8 mouse cellular contexts compared by ENCODE assay signal in genomic region chr3:154092466-154092865, GRCm38 (mm10).
DNase-seq lines count a peak whose midpoint lies in the region; ATAC-seq and TF ChIP-seq lines count a peak whose summit lies in the region.

No protein-coding gene starts in this region.

- WGBS in hindbrain, embryonic 10.5 days = 49% methylated on average over 7 of the region's 7 CpGs
- WGBS in hindbrain, embryonic 11.5 days = 52% methylated on average over 7 of the region's 7 CpGs
- 55% methylated on average over 7 of the region's 7 CpGs for WGBS in limb, embryonic 13.5 days
- WGBS in neural tube, embryonic 15.5 days = 57% methylated on average over 7 of the region's 7 CpGs
- 22% methylated on average over 7 of the region's 7 CpGs for WGBS in cerebellum, adult 2 months

- H3K9ac ChIP-seq in hindbrain, embryonic 11.5 days (ENCODE audit: low read depth, low read length) = no peak overlapping the region
- H3K9ac ChIP-seq in limb, embryonic 13.5 days = no peak overlapping the region
- H3K9ac ChIP-seq in neural tube, embryonic 15.5 days (replicated peaks) = no peak overlapping the region

- peak overlapping the region; percentile 75; the same call in 1 of the 2 replicates for H3K27ac ChIP-seq in hindbrain, embryonic 10.5 days
- no peak overlapping the region for H3K27ac ChIP-seq in hindbrain, embryonic 11.5 days (ENCODE audit: low read depth, low read length)
- H3K27ac ChIP-seq in limb, embryonic 13.5 days = no peak overlapping the region
- peak overlapping the region; percentile 49; the same call in 1 of the 2 replicates for H3K27ac ChIP-seq in neural tube, embryonic 15.5 days (replicated peaks)
- H3K27ac ChIP-seq in cerebellum, adult 2 months (ENCODE audit: insufficient read depth, low read length) = no peak overlapping the region

- TF ChIP-seq POLR2A in cerebellum, adult 2 months (IDR thresholded peaks at IDR 0.05; ENCODE audit: borderline replicate concordance, insufficient read depth, low read length) = no peak

- no peak for ATAC-seq in hindbrain, embryonic 11.5 days (ENCODE audit: low FRiP score)
- ATAC-seq in erythroblast, adult 5-6 weeks (replicated peaks; ENCODE audit: low FRiP score, poor library complexity, severe bottlenecking) = peak; percentile 29
- no peak for ATAC-seq in limb, embryonic 13.5 days (ENCODE audit: low FRiP score, low read depth)
- no peak for ATAC-seq in neural tube, embryonic 15.5 days (ENCODE audit: low FRiP score)

- no peak overlapping the region for H3K4me2 ChIP-seq in hindbrain, embryonic 11.5 days (replicated peaks; ENCODE audit: low read depth, low read length)
- H3K4me2 ChIP-seq in limb, embryonic 13.5 days (replicated peaks) = peak overlapping the region; percentile 27; the same call in 1 of the 2 replicates
- no peak overlapping the region for H3K4me2 ChIP-seq in neural tube, embryonic 15.5 days

- no peaks in the 10 kb centered on the region for H3K27me3 ChIP-seq in hindbrain, embryonic 10.5 days (ENCODE audit: insufficient read depth, poor library complexity, severe bottlenecking)
- no peaks in the 10 kb centered on the region for H3K27me3 ChIP-seq in hindbrain, embryonic 11.5 days (ENCODE audit: control insufficient read depth, insufficient read depth, low read length)
- H3K27me3 ChIP-seq in limb, embryonic 13.5 days = no peaks in the 10 kb centered on the region
- no peaks in the 10 kb centered on the region for H3K27me3 ChIP-seq in neural tube, embryonic 15.5 days (replicated peaks)
- H3K27me3 ChIP-seq in cerebellum, adult 2 months (ENCODE audit: control insufficient read depth, insufficient read depth, low read length) = no peaks in the 10 kb centered on the region; the same call in 1 of the 2 replicates

- peaks cover 25% of the 10 kb centered on the region for H3K4me1 ChIP-seq in hindbrain, embryonic 10.5 days (replicated peaks)
- no peaks in the 10 kb centered on the region for H3K4me1 ChIP-seq in hindbrain, embryonic 11.5 days (replicated peaks; ENCODE audit: control insufficient read depth, insufficient read depth, low read length)
- peaks cover 33% of the 10 kb centered on the region for H3K4me1 ChIP-seq in limb, embryonic 13.5 days
- peaks cover 14% of the 10 kb centered on the region for H3K4me1 ChIP-seq in neural tube, embryonic 15.5 days
- H3K4me1 ChIP-seq in cerebellum, adult 2 months (ENCODE audit: control insufficient read depth, insufficient read depth, low read length) = peaks cover 7% of the 10 kb centered on the region

- no peak for DNase-seq in hindbrain, embryonic 10.5 days (ENCODE audit: low spot score)
- no peak for DNase-seq in hindbrain, embryonic 11.5 days (ENCODE audit: low spot score)
- DNase-seq in cerebellum, adult 2 months = no peak
- DNase-seq in kidney, postnatal 25 days = no peak
- DNase-seq in adrenal gland, postnatal 4 days (ENCODE audit: low spot score in 2 of 2) = no peak

- H3K36me3 ChIP-seq in hindbrain, embryonic 10.5 days = no peaks in the 10 kb centered on the region
- H3K36me3 ChIP-seq in hindbrain, embryonic 11.5 days (ENCODE audit: control insufficient read depth, insufficient read depth, low read length) = no peaks in the 10 kb centered on the region
- H3K36me3 ChIP-seq in limb, embryonic 13.5 days = no peaks in the 10 kb centered on the region
- no peaks in the 10 kb centered on the region for H3K36me3 ChIP-seq in neural tube, embryonic 15.5 days

- no peak for TF ChIP-seq CTCF in cerebellum, adult 2 months (IDR thresholded peaks at IDR 0.05; ENCODE audit: borderline replicate concordance, insufficient read depth, low read depth, low read length)

- no peaks in the 10 kb centered on the region for H3K9me3 ChIP-seq in hindbrain, embryonic 10.5 days
- H3K9me3 ChIP-seq in hindbrain, embryonic 11.5 days (ENCODE audit: control insufficient read depth, low read length) = no peaks in the 10 kb centered on the region
- no peaks in the 10 kb centered on the region for H3K9me3 ChIP-seq in limb, embryonic 13.5 days
- no peaks in the 10 kb centered on the region for H3K9me3 ChIP-seq in neural tube, embryonic 15.5 days (replicated peaks)

- H3K4me3 ChIP-seq in hindbrain, embryonic 10.5 days = no peak overlapping the region
- H3K4me3 ChIP-seq in hindbrain, embryonic 11.5 days (ENCODE audit: low read depth, low read length) = no peak overlapping the region
- no peak overlapping the region for H3K4me3 ChIP-seq in limb, embryonic 13.5 days
- H3K4me3 ChIP-seq in neural tube, embryonic 15.5 days (replicated peaks) = no peak overlapping the region
- no peak overlapping the region for H3K4me3 ChIP-seq in cerebellum, adult 2 months (replicated peaks; ENCODE audit: insufficient read depth, low read depth, low read length)

Comparison
In these comparisons a context has a peak if more than half of its experiments do, and no peak if none do; other contexts are left out.
1. H3K27ac ChIP-seq: peak in hindbrain, embryonic 10.5 days (single experiment) and neural tube, embryonic 15.5 days (single experiment); none in hindbrain, embryonic 11.5 days (single experiment), limb, embryonic 13.5 days (single experiment) and cerebellum, adult 2 months (single experiment).